Mouse (Mus musculus) induced T-regulatory cell, adult 2 months (primary cell): ENCODE results near the gene Fcor.
A peak's percentile ranks its signal among the peaks of the same experiment; 100 is the strongest.

Experiments
- DNase-seq: peaks from one replicate; pipeline ENCODE4 v3.0.0-alpha.2; 2012; ENCODE audit warnings: low read depth

Gene Fcor

DNA sequence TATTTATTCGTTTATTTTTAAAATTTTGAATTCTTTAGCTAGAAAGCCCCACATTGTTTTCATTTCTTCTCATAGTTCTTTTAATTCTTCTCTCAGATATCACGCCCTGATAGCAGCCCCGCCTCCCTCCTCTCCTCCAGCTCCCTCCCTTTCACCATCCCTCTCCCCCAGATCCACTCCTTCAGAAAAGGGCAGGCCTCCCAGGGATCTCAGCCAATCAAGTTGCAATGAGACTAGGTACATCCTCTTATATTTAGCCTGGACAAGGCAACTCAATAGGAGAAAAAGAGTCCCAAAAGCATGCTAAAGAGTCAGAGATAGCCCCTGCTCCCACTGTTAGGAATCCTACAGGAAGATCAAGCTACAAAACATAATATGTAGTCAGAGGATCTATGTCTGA lies 2.5 kb upstream of the Fcor start:
- DNase-seq: no peak

- DNase-seq: peak; percentile 64
Observed at GRCm38 (mm10) chr8:3670388-3670787, 1.8 kb downstream of the Fcor start.

- no peak for DNase-seq
Observed at GRCm38 (mm10) chr8:3665507-3665906, 6.7 kb downstream of the Fcor start, which contains the start of gene Mcemp1. Gene Mcemp1 (plus strand): TSS chr8:3665754.

DNA sequence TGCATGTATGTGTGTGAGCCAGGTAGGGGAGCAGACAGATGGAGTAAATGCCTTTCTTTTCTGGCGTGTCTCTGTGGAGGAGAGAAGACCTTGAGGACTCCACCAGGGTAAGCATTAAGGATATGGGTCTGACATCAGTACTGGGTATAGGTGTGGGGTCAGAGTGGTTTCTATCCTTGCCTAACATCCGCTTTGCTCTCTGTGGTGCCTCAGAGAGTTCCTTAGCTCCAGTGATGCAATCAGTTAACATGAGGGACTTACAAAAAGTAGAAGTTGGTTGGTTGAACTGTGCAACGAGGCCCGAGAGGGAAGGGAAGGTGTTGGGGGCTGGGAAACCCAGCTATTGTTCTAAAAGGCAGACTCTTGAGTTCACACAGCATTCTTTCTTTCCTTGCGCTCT lies 7.8 kb downstream of the Fcor start:
- DNase-seq: no peak

DNA sequence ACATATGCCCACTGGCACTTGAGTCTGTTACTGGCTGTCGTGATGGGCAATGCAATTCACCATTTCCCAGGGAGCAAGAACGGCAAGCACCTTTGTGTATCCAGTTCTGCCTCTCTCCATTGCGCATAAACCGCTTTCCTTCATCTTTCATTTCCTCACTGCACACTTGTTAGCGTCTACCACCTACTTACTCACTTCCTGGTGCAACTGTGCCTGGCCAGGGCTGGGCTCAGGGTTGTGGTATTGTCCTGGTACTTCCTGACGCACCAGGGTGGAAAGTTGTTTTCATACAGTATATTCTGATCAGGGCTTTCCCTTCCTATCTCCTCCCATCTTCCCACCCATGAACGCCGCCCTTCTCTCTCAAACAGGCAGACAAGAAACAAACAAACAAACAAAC lies 11.3 kb downstream of the Fcor start:
- no peak for DNase-seq

DNA sequence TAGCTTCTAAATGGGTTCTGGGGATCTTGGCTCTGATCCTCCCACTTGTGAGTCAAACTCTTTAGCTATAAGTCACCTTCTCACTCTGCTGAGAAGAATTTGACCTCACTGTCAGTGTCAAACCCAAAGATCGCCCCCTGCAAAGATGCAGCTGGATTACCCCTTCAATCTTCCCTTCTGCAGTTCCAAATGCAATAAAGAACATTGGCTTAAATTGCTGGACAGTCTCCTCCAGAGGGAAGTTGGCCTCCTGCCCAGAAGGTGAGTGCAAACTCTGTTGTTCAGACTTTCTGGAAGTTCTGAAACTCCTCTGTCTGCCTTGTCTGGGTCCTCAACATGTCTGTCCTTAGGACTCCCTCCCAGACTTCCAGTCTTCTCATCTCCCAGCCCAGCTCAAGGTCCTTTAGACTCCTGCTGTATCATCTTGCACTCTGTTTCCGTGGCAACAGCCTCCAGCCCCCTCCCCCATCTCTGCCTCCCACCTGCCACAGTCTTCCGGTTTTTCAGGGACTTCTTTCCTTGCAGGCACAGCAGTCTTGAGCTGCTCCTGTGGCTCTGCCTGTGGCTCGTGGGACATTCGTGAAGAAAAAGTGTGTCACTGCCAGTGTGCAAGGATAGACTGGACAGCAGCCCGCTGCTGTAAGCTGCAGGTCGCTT lies 15.3 kb downstream of the Fcor start:
- no peak for DNase-seq

DNA sequence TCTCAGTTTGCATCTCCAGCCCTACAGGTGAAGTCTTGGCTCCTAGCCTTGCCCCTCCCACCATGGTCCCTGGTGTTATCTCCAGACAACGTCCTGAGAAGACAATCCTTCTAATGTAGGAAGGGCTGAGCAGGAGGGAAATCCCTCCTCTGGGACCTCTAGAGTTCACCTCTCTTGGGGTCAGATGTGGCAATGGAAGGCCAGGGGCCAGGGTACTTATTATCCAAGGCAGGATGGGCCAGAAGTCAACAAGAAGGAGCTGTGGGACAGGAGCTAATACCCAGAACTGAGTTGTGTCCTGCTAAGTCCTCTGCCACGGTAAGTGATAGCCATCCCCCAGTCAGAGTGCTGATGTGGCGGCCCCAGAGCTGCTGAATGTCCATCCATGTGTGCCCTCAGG lies 16.6 kb downstream of the Fcor start, which contains the start of gene Retn:
Gene Retn (plus strand): TSS at position 245 of the 400 bp plus-strand sequence.
- no peak for DNase-seq

DNA sequence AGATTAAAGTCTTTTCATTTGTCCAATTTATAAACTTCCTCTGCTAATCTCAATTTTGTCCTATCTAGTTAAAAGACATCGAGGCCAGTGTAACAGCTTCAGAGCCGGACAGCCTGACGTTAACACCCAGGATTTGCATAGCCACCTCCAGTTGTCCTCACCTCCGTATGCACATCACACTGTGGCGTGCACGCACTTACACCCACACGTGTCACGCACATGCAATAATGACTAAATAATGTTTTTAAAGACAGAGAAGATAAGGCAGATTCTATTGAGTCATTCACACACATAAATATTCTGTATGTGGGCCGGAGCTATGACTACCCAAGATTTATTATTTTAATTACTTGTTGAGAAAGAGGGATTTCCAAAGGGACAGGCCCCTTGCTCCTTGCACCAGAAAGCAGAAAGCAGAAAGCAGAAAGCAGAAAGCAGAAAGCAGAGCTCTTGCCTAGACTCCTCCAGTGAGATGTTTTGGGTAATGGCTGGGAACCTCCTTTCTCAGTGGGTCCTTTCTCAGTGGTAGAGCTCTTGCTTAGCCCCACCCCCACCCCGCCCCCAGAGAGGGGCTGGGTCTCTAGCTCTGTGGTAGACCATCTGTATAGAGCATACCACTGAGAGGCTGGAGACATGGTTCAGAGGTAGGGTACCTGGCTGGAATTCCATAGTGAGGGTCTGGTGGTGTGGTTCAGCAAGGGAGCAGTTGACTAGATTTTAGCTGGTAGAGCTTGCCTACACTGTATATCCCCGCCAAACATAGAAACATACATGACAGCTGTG lies 17.2 kb downstream of the Fcor start:
- no peak for DNase-seq

DNA sequence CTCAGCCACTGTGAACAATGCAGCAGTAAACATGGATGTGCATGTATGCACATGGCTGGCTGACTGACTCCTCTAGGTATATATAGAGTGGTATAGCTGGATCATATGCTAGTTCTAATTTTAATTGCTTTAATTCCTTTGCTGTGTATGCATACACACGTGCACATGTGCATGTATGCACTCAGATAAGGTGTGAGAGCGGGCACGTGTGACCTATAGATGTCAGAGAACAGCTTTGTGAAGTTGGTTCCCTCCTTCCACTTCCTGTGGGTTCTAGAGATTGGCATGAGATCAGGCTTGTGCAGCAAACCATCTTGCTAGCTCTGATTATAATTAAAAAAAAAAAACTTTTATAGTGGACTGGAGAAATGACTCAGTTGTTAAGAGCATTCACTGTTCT lies 19.3 kb downstream of the Fcor start:
- DNase-seq: no peak

DNA sequence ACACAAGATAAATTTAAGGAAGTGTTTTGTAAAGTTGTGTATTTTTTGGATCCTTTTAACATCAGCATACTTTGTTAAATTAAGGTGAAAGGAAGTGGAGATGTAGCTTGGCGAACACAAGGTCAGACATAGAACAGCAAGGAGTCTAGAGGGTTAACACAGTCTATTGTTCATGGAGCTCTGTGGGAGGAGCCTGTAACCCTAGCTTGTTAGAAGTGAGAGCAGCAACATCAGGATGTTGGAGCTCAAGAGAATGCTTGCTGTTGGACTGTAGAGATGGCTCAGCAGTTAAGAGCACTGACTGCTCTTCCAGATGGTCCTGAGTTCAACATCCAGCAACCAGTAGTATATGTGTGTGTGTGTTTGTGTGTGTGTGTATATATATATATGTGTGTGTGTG lies 23.2 kb downstream of the Fcor start:
- DNase-seq: no peak

DNA sequence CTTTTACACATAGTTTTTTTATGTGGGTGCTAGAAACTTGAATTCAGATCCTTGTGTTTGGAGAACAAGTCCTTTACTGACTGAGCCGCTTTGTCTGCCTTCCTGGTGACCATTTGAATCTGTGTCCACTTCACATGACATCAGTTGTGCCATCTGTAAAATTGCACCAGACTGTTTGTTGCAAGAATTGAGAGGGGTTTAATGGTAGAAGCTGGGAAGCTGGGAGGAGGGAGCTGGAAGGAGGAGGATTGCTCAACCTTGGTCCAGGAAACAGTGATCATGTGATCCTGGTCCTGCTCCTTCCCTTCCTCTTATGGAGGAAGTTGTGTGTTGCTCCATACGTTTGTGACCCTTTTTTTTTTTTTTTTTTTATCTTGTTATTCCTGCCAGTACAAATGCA lies 23.9 kb downstream of the Fcor start:
- DNase-seq: no peak

GRCm38 (mm10) chr8:3647561-3647960 lies 24.6 kb downstream of the Fcor start:
- DNase-seq: no peak

DNA sequence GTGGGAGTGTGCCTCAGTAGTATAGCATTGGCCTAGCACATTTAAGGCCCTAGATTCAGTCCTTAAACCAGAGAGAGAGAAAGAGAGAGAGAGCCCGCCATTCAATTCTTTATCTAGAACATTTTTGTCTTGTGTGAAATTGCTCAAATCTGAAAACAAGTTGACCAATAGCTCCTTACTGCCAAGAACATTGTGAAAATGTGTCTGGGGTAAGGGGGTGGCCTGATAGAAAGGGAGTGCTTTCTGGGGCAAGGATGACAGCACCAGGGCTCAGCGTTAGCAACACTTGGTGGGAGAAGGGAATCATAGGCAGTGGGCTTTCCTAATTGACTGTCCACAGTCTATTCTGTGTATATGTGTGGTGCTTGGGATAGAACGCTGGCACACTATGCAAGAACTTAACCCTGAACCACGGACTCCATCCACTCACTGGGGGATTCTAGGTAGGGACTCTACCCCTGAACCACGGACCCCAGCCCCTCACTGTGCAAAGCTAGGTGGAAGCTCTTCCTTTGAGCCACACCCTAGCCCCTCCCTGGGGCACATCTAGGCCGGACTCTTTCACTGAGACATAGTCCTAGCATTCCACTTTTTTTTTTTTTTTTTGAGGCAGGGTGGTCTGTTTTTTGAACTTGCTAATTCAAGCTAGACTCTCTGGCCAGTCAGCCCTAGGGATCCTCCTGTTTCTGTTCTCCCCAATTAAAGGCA lies 25.2 kb downstream of the Fcor start:
- no peak for DNase-seq

DNA sequence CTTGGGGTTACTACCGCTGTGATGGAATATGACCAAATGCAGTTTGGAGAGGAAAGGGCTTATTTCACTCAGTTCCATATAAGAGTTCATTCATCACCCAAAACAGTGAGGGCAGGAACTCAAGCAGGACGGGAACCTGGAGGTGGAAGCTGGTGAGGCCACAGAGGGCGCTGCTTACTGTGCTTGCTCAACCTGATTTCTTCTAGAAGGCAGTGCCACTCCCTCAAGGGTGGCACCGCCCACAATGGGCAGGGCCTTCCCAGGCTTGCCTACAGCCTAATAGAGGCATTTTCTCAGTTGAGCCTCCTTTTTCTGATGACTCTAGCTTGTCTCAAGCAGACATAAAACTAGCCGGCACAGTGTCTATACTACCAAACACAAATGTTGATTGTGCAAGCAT lies 26.4 kb downstream of the Fcor start:
- DNase-seq: peak; percentile 66

- peak; percentile 59 for DNase-seq
Observed at GRCm38 (mm10) chr8:3631478-3631875, 40.7 kb downstream of the Fcor start.

- peak; percentile 94 for DNase-seq
Observed at GRCm38 (mm10) chr8:3630647-3631477, 41.3 kb downstream of the Fcor start, which contains the start of gene Stxbp2. Gene Stxbp2 (plus strand): TSS chr8:3630955.

GRCm38 (mm10) chr8:3628014-3628413 lies 44.1 kb downstream of the Fcor start:
- DNase-seq: peak; percentile 73

DNA sequence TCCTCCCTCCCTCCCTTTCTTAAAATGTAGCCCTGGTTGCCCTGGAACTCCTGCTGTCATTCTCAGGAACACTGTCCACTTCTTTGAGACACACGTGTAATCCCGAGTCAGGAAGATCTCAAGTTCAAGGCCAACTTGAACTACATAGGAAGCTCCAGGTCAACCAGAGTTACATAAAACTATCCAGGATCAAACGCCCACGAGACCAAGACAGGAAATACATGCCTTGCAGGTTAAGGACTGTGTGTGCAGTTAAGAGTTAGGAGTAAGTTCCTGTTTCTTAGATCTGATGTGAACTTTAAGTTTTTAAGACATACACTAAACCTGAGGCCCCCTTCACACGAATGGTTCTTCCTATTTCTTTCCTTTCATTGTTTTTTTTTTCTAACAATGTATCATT lies 45.2 kb downstream of the Fcor start:
- no peak for DNase-seq

DNA sequence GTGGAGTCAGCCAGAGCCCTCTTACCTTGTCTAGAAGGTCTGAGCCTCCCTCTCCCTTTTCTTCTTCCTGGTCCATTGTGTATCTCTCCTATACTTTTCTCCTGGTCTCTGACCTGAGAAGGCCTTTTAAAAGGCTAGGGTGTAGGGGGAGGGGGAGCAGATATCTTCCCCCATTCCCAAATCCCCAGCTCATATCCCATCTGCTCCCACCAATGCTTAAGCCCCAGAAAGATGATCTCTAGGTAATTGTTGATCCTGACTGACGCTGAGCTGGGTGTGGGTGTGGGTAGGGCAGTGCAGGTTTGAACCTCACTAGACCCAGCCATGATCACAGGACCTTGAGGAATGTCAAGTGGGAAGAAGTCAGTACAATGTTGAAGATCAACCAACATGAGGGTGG lies 46.7 kb downstream of the Fcor start, which contains the start of gene Pcp2:
Gene Pcp2 (minus strand): TSS at position 101 of the 400 bp plus-strand sequence.
- DNase-seq: no peak

GRCm38 (mm10) chr8:3622119-3622518 lies 50.0 kb downstream of the Fcor start:
- DNase-seq: no peak

DNA sequence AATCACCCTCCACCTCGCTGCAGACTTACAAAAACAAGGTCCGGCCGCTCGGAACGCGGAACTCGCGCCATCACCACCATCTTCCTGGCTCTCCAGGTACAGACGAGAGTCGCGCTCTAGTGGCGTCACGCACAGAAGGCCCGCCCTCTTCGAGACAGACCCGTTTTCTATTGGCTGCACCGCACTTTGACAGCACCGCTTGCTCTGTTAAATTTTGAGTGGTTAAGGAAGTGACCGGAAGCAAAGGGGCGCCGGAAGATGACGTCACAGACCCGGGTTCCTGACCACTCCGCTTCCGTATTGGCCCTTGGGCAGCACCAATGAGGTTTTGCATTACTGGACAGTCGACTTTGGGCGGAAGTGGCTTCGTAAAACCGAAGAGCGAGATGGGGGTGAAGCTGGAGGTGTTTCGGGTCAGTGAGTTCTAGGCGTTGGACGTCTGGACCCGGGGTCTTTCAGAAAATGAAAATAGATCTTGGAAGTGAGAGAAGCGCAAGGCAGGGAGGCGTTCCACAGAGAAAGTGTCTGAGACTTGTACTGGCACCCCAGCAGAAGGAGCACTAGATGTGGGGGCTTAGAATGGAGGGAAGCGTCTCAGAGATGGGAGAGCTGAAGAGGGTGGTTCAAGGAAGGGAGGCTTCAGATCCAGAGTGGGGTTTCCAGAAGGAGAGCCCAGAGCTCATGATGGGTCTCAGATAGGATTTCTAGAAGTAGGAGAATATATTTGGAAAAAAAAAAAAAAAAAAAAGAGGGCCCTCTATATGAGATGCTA lies 50.8 kb downstream of the Fcor start, which contains the start of the genes Xab2 and Pet100:
Gene Xab2 (minus strand): TSS at position 118 of the 772 bp plus-strand sequence.
Gene Pet100 (plus strand): TSS at position 350 of the 772 bp plus-strand sequence.
- DNase-seq: peak; percentile 100
